Mouse (Mus musculus) midbrain, embryonic 11.5 days (tissue): ENCODE measurements at regions not wholly inside any gene's neighbourhood (a gene's known extent, or its start where the extent isn't known, plus 50 kb on each side); places are given as distances from the start of the nearest gene placed in this dataset.

Experiments
- ATAC-seq: fragments of 200-750 bp; cut with Nextera tagmentation; 2 replicates; pipeline ENCODE4 v1.8.0; 2017; ENCODE audit warnings: moderate TSS enrichment, moderate library complexity; ENCODE audit not compliant: low FRiP score
- DNase-seq: peaks from one replicate; pipeline ENCODE4 v3.0.0; 2015; ENCODE audit warnings: low spot score; ENCODE audit errors: missing footprints
- H3K27ac ChIP-seq: fragments of 300-500 bp; sonication (generic); 2 replicates; pipeline ENCODE4 v1.5.1; 2014; ENCODE audit warnings: low read depth, low read length
- H3K27me3 ChIP-seq: fragments of 300-500 bp; sonication (generic); 2 replicates; pipeline ENCODE4 v1.6.1; 2014; ENCODE audit warnings: mild to moderate bottlenecking, low read length, moderate library complexity, mixed read lengths; ENCODE audit not compliant: control insufficient read depth, insufficient read depth
- H3K36me3 ChIP-seq: fragments of 300-500 bp; sonication (generic); 2 replicates; pipeline ENCODE4 v1.6.1; 2014; ENCODE audit warnings: mild to moderate bottlenecking, low read length, moderate library complexity, mixed read lengths; ENCODE audit not compliant: control insufficient read depth, insufficient read depth
- H3K4me1 ChIP-seq: fragments of 300-500 bp; sonication (generic); 2 replicates; pipeline ENCODE4 v1.6.1; 2014; ENCODE audit warnings: low read length; ENCODE audit not compliant: control insufficient read depth, insufficient read depth
- H3K4me2 ChIP-seq: fragments of 300-500 bp; sonication (generic); 2 replicates; pipeline ENCODE4 v1.6.1; 2014; ENCODE audit warnings: mild to moderate bottlenecking, moderate library complexity
- H3K4me3 ChIP-seq: fragments of 300-500 bp; sonication (generic); 2 replicates; pipeline ENCODE4 v1.5.1; 2014; ENCODE audit warnings: low read depth, low read length
- H3K9ac ChIP-seq: fragments of 300-500 bp; sonication (generic); 2 replicates; pipeline ENCODE4 v1.6.1; 2014; ENCODE audit warnings: low read length
- H3K9me3 ChIP-seq: fragments of 300-500 bp; sonication (generic); 2 replicates; pipeline ENCODE4 v1.6.1; 2016; ENCODE audit warnings: low read length; ENCODE audit not compliant: control insufficient read depth
- WGBS: fragments of 180-500 bp; shearing (Covaris S2); extraction: QIAGEN DNeasy Blood & Tissue Kit; methylation state at CpG from one replicate; pipeline ENCODE4 v1.1.7; 2014; 5-methylcytosine and 5-hydroxymethylcytosine counted together

- Histone ChIP-seq H3K27ac (no peak overlapping the region), H3K4me2 (no peak overlapping the region), H3K9me3 (no peaks in the 10 kb centered on the region), H3K4me1 (no peaks in the 10 kb centered on the region), H3K27me3 (no peaks in the 10 kb centered on the region), H3K9ac (no peak overlapping the region), H3K36me3 (no peaks in the 10 kb centered on the region), H3K4me3 (no peak overlapping the region)
- DNase-seq (no peak), ATAC-seq (no peak)
- 83% methylated on average over 10 of the region's 10 CpGs for WGBS
Observed at GRCm38 (mm10) chr8:36304809-36305208, 539.2 kb downstream of the Gm19410 start.

GRCm38 (mm10) chr8:36306336-36306735 lies 540.7 kb downstream of the Gm19410 start:
- Histone ChIP-seq H3K4me2 (no peak overlapping the region), H3K27me3 (no peaks in the 10 kb centered on the region), H3K9ac (no peak overlapping the region), H3K4me1 (no peaks in the 10 kb centered on the region), H3K36me3 (no peaks in the 10 kb centered on the region), H3K9me3 (no peaks in the 10 kb centered on the region), H3K27ac (no peak overlapping the region), H3K4me3 (no peak overlapping the region)
- ATAC-seq: no peak
- WGBS: 72% methylated on average over 4 of the region's 4 CpGs
- DNase-seq: no peak

GRCm38 (mm10) chr8:36307496-36307895 lies 541.9 kb downstream of the Gm19410 start:
- no peak for ATAC-seq
- Histone ChIP-seq H3K36me3 (no peaks in the 10 kb centered on the region), H3K9ac (no peak overlapping the region), H3K4me3 (no peak overlapping the region), H3K27me3 (no peaks in the 10 kb centered on the region), H3K9me3 (no peaks in the 10 kb centered on the region), H3K4me1 (0 out of 2 replicates have a peak, but pooled peaks cover 2% of the 10 kb centered on the region), H3K4me2 (no peak overlapping the region), H3K27ac (no peak overlapping the region)
- WGBS: 90% methylated on average over 8 of the region's 8 CpGs
- DNase-seq: no peak

- Histone ChIP-seq H3K9ac (no peak overlapping the region), H3K4me3 (no peak overlapping the region), H3K4me1 (0 out of 2 replicates have a peak, but pooled peaks cover 2% of the 10 kb centered on the region), H3K27me3 (no peaks in the 10 kb centered on the region), H3K4me2 (no peak overlapping the region), H3K27ac (no peak overlapping the region), H3K36me3 (no peaks in the 10 kb centered on the region), H3K9me3 (no peaks in the 10 kb centered on the region)
- ATAC-seq (no peak), DNase-seq (no peak)
- 88% methylated on average over 2 of the region's 2 CpGs for WGBS
Observed at GRCm38 (mm10) chr8:36308056-36308455, 542.5 kb downstream of the Gm19410 start.

- Histone ChIP-seq H3K4me2 (no peak overlapping the region), H3K27me3 (no peaks in the 10 kb centered on the region), H3K36me3 (no peaks in the 10 kb centered on the region), H3K9me3 (no peaks in the 10 kb centered on the region), H3K9ac (no peak overlapping the region), H3K4me1 (0 out of 2 replicates have a peak, but pooled peaks cover 2% of the 10 kb centered on the region), H3K27ac (no peak overlapping the region), H3K4me3 (no peak overlapping the region)
- ATAC-seq (no peak), DNase-seq (no peak)
- WGBS: 93% methylated on average over 6 of the region's 6 CpGs
Observed at GRCm38 (mm10) chr8:36309326-36309725, 543.7 kb downstream of the Gm19410 start.

- no peak overlapping the region for H3K27ac ChIP-seq
- H3K4me2 ChIP-seq: no peak overlapping the region
- no peaks in the 10 kb centered on the region for H3K27me3 ChIP-seq
- no peaks in the 10 kb centered on the region for H3K9me3 ChIP-seq
- no peak overlapping the region for H3K9ac ChIP-seq
- DNase-seq (no peak), ATAC-seq (no peak)
- no peak overlapping the region for H3K4me3 ChIP-seq
- 0 out of 2 replicates have a peak, but pooled peaks cover 2% of the 10 kb centered on the region for H3K4me1 ChIP-seq
- no peaks in the 10 kb centered on the region for H3K36me3 ChIP-seq
- 85% methylated on average over 10 of the region's 10 CpGs for WGBS
Observed at GRCm38 (mm10) chr8:36309952-36310351, 544.4 kb downstream of the Gm19410 start.

GRCm38 (mm10) chr8:36311734-36312133 lies 546.1 kb downstream of the Gm19410 start:
- Histone ChIP-seq H3K4me1 (0 out of 2 replicates have a peak, but pooled peaks cover 2% of the 10 kb centered on the region), H3K4me3 (no peak overlapping the region), H3K9ac (no peak overlapping the region), H3K36me3 (no peaks in the 10 kb centered on the region), H3K4me2 (no peak overlapping the region), H3K27ac (no peak overlapping the region), H3K27me3 (no peaks in the 10 kb centered on the region), H3K9me3 (no peaks in the 10 kb centered on the region)
- ATAC-seq (no peak), DNase-seq (no peak)
- WGBS: 68% methylated on average over 5 of the region's 5 CpGs

- no peaks in the 10 kb centered on the region for H3K36me3 ChIP-seq
- H3K4me2 ChIP-seq: no peak overlapping the region
- no peak for DNase-seq
- ATAC-seq: no peak
- 74% methylated on average over 3 of the region's 3 CpGs for WGBS
- H3K4me1 ChIP-seq: 0 out of 2 replicates have a peak, but pooled peaks cover 2% of the 10 kb centered on the region
- no peak overlapping the region for H3K9ac ChIP-seq
- H3K27me3 ChIP-seq: no peaks in the 10 kb centered on the region
- H3K9me3 ChIP-seq: no peaks in the 10 kb centered on the region
- H3K27ac ChIP-seq: no peak overlapping the region
- H3K4me3 ChIP-seq: no peak overlapping the region
Observed at GRCm38 (mm10) chr8:36312963-36313362, 547.4 kb downstream of the Gm19410 start.

- no peaks in the 10 kb centered on the region for H3K4me1 ChIP-seq
- H3K27ac ChIP-seq: no peak overlapping the region
- H3K4me2 ChIP-seq: no peak overlapping the region
- peak; percentile 8 for DNase-seq
- no peaks in the 10 kb centered on the region for H3K27me3 ChIP-seq
- no peak overlapping the region for H3K4me3 ChIP-seq
- ATAC-seq: no peak
- H3K9me3 ChIP-seq: no peaks in the 10 kb centered on the region
- no peaks in the 10 kb centered on the region for H3K36me3 ChIP-seq
- H3K9ac ChIP-seq: no peak overlapping the region
- WGBS: 81% methylated on average over 2 of the region's 2 CpGs
Observed at GRCm38 (mm10) chr8:36318396-36318795, 552.8 kb downstream of the Gm19410 start.

- Histone ChIP-seq H3K4me3 (no peak overlapping the region), H3K27ac (no peak overlapping the region), H3K9me3 (no peaks in the 10 kb centered on the region), H3K9ac (no peak overlapping the region), H3K36me3 (no peaks in the 10 kb centered on the region), H3K4me1 (no peaks in the 10 kb centered on the region), H3K4me2 (no peak overlapping the region), H3K27me3 (no peaks in the 10 kb centered on the region)
- peak; percentile 69 for DNase-seq
- ATAC-seq: no peak
- 70% methylated on average over 5 of the region's 5 CpGs for WGBS
Observed at GRCm38 (mm10) chr8:36318884-36319283, 553.3 kb downstream of the Gm19410 start.
